Mouse (Mus musculus): ENCODE measurements around the gene Brdt.
A peak's percentile ranks its signal among the peaks of the same experiment; 100 is the strongest.

The Brdt gene

GRCm38 (mm10) chr5:107330916-107331421 is at the start of gene Brdt:
Gene Brdt (plus strand): TSS chr5:107331159.
- DNase-seq, result no peak

DNA sequence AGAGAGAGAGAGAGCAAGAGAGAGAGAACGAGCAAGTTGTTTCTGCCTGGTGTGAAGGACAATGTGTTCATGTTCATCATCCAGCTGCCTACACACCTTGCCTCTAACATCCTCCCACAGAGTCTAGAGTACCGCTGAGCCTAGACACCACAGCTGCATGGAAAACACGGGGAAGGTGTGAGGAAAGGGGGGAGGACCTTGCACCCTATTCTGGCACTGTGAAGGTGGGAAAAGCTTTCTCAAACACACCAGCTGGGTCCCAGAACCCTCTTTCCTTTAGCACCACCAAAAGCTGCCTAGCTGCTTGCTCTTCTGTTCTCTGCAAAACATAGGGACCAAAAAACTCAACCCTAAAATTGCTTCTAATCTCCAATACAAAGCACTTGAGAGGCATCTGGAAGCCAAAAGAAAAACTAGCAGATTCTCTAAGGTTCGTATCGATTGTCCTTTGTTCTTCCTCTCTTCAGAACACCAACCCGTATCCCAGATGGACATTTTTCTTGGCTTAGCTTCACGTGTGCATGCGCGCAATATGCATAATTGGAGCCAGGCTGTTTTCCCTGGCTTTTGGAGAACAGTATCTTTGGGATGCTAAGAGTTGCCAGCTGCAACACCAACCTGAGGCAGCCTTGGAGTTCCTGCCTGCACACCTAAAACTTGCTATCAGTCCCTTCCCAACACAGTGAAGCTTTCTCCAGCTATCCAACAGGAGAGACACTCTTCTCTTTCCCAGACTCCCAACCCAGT is 48.2 kb upstream of the Brdt start:
- DNase-seq, result peak; percentile 57

DNA sequence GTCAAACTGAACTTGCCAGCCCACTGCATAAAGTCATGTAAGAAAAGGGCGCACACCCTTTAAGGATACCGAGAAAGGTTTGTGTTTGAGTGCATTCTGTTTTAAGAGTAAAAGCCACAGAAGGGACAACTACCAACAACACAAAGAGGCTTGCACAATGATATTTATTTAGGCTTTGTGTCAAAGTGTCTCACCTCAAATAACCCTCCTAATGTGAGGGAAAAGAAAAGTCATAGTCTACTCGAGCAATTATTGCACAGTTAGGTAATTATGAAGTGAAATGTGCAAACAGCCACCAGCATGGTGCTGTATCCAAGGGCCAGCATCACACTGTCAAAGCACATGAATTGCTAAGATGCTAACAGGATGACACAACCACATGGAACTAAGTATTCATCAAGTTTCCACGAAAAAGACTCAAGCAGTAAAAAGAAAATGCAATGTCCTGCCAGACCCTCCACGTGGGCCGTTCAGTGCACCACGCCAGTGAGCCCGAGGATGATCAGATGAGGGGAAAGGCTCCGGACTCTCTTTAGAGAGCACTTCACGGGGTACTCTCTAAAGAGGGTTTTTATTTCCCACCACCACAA is 46.9 kb upstream of the Brdt start:
- DNase-seq, result peak; percentile 21

- DNase-seq, result peak; percentile 21
Observed at GRCm38 (mm10) chr5:107285563-107285962, 45.4 kb upstream of the Brdt start.

- peak; percentile 76 for DNase-seq
Observed at GRCm38 (mm10) chr5:107287254-107287907, 43.6 kb upstream of the Brdt start.

DNA sequence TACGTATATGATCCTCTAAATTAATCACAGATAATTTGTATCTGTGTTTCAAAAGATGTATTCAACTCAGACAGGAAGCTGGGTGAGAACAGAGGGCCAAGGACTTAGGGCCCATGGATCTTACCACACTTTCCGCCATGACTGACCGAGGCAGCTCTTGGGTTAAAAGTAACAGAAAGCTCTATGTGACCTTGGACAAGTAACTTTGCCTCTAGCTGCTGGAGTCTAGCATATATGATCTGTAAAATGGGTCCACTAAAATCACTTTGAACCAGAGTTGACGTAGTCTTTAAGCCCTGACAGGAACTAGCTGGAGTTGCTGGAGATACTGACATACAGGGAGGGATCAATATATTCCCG is 43.1 kb upstream of the Brdt start:
- DNase-seq, result peak; percentile 36

DNA sequence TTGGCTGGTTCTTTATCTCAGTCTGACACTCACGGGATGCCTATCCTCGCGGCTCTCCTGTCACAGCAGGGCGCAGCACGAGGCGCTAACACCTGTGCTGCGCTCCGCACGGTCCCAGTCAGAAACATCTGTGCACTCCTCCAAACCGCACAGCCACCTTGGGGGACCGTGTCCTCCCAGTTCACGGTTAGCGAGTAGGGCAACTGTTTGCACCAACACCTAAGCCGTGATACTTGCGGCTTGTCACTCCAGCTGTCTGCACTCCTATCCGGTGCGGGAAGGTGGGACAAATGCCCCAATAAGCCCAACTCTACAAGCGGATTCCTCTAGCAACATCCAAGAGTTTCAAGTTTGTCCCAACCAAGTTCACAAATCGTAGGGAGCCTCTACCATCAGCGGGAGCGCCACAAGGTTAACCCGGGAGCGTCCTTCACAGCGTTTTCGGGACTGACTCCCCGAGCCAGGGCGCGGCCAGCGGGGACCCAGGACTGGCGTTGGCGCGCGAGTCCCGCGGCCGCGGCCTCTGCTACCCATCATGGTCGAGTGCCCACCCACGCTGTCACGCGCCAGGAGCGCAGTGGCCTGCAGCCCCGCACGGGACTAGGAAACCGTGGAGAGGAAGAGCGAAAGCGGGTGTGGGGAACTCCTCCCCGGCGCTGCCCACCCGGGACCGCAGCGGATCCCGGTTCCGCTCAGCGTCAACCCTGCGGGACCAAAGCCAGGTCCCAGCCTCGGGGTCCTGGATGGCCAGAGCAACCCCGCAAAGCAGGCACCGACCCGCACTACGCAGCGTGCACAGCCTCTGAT is 42.3 kb upstream of the Brdt start:
- DNase-seq, result no peak

DNA sequence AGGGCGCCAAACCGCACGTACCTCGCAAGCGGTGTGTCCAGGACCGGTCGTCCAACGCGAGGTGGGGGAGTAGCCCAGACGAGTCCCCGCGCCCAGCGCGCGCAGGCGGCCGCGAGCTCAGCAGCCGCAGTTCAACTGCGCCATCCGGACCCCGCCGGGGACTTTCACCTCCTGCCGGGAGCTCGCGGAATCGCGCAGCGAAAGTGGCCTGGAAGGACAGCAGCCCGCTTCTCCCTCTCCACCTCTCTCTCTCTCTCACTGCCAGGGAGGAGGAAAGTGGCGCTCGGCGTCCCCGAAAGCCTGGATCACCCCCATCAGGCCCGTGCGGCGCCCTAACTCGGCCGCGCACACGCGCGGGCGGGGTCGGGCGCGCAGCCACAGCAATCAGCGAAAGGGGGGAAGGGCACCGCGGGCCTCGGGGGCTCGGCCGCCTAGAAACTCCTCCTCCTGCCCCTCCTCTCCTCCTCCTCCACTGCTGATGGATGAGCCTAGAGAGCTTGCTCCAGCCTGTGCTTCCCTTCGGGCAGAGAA is 41.7 kb upstream of the Brdt start, which contains the start of gene Tgfbr3:
TSS of gene Tgfbr3 (minus strand) at position 396 of the 531 bp plus-strand sequence.
- peak; percentile 85 for DNase-seq

DNA sequence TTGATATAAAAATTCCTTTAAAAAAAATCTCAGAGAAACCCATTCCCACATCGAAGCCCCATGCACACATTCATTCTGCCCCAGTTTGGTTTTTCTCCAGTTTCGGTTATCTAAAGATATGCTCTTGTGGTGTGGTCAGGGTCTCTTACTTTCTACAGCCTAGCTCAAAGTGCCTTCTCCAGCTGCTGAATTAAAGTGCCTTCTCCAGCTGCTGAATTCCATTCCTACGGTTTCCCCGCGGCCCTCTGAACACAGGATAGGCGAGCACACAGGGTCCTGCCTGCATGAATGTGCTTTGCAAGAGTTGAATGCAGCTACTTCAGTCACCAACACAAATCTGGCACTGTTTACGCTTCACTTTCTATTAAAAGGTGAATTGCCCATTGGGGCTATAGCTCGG is 41.0 kb upstream of the Brdt start:
- DNase-seq, result no peak

GRCm38 (mm10) chr5:107294041-107294440 is 36.9 kb upstream of the Brdt start:
- DNase-seq, result no peak

DNA sequence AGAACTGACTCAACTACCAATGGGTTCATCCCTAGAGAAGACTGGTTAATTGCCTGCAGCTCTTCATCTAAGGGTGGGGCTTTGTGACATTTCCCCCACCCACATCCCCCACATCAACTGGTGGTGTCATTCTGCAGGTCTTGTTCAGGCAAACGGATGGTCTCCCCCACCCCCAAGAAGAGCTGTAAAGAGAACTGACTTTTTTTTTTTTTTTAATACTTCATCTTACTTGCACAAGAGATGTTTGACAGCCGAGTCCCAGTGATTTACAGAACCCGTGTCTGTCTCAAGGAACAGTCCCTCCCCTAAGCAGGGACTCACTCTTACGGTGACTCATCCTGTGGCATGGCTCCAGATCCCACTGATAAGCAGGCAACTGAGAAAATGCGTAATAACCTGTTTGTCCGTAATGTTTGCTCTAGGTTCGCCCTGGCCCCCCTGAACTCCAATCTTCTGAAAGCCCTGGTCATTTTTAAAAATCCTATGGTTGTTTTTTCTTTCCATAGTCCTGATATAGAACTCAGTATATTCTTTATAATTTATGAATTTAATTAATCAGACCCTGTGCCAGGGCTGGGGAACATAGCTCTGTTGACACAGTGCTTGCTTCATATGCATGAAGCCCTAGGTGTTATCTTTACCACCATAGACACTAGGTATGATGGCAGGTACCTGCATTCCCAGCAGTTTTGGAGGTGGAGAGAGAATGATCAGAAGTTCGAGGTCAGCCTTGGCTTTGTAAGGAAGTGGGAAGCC is 35.7 kb upstream of the Brdt start:
- DNase-seq, result peak; percentile 39

DNA sequence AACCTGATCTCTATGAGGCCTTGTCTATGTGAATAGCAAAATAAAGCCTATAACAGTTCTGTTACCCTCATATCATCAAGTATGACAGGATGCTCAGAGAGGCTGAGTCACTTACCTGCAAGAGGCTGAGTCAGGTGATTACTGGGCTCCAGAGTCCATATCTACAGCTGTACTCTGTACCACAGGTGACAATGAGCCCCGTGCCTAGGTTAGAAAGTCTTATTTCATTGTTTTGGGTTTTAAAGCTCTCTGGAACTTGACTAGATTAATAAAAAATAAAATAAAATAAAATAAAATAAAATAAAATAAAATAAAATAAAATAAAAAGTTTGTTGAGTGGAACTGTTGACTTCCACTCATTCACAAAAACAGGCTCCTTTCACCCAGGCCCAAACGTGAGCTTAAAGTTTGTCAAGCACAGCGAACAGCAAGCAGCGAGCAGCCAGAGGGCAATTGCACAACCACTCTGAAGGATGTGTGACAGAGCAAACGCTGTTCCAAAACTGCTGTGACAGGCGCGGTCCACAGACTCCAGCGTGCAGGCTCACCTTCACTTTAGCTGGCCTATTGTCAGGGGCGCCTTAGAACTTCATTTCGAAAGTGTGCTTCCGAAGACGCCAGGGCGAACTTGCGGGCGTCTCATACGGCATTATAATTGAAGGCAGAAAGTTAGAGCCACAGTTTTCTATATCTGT is 35.0 kb upstream of the Brdt start:
- no peak for DNase-seq

DNA sequence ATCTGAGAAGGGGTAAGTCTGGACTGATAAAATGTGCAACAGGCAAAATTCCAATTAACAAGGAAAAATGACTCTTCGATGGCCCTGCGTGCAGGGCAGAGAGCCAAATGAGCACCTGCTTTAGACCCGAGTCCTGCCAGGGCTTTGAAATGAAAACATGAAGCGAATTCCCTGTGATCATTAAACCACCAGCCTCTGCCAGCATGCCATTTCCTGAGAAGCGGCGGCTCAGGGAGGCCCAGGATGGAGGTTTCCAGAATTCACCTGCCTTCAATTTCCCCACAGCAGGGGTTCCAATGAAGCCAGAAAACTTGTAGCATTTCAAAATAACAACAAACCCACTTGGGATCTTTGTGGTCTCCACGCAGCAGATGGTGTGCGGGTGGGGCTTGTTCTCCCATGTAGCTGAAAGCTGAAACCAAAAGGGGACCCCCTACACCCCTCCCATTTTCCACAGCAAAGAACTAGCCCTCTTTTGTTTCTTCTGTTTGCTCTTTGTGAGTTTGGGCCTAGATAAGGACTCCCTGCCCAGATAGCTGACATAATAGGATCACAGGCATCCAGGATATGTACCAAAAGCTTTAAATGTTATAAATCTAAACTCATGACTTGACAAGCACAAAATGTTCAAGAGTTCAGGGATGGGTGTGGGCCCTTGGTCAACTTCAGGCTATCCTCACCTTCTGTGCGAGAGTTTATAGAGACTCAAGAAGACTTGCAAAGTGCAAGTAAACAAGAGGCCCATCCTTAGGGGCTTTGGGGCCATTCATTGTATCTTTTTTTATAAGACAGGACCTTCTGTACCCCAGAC is 34.2 kb upstream of the Brdt start:
- peak; percentile 83 for DNase-seq

- DNase-seq, result no peak
Observed at GRCm38 (mm10) chr5:107298854-107299253, 32.1 kb upstream of the Brdt start.

DNA sequence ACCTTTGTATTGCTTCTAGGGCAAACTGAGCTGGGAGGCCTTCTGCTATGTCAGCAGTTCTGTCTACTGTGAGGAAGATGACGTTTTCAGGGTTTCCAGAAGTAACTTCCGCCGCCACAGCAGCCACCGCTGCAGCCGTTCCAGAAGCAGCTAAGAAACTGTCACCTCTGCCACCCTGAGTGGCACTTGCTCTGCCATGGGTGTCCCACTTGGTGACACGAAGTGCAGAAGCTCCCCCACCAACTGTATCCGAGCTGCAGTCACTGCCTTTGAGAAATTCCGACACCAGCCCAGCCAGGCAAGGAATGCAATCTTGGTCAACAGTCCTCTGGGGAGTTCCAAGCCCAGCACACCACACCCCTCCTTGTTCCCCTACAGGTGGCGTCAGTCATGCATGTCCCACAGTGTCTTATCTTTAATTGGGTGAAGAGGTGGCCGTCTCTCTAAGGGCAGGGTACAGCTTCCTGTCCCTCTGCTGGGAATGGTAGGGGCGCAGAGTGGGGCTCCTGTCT is 27.6 kb upstream of the Brdt start:
- DNase-seq, result no peak

DNA sequence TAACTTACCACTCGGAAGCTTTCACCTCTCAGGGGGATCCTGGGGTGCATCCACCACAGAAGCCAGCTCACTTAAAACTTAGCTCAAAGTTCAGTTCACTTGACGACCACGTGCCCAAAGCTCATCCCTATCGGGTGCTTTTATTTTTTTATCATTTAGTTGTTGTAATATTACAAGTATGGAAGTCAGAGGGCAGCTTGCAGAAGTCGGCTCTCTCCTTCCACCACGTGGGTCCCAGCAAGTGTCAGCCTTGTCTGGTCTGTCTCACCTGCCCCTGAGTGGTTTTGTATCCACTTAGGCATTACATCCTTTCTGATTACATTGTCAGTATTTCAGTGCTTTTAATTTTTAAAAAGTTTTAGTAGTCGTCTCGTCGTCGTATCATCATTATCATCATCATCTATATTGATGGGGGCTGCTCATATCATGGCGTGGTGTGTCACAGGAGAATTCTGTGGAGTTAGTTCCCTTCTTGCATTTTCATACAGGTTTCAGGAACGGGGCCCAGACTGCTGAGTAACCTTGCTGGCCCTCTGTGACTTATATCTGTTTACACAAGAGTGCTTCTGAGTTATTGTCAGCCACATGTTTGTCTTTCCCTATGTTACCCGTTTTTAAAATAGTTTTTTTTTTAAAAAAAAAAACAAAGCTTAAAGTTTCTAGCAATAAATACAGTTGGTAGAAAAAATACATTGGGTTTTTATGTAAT is 26.7 kb upstream of the Brdt start:
- no peak for DNase-seq

DNA sequence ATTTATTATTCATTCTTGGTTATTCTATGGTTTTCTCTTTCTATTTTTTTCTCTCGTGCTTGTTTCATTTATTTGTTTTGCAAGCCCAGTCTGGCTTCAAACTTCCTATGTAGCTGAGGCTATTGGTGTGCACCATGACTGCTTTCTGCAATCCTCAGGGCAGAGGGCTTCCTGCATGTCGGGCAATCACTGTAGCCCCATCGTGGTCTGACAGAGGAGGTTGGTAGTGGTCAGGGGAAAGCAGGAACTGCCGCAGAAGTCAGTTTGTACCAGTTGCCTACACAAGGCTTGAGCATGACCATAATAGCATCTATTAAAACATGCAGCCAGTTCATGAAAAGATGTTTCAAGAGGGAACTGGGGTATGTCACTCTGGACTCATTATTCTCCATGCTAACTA is 23.5 kb upstream of the Brdt start:
- no peak for DNase-seq

DNA sequence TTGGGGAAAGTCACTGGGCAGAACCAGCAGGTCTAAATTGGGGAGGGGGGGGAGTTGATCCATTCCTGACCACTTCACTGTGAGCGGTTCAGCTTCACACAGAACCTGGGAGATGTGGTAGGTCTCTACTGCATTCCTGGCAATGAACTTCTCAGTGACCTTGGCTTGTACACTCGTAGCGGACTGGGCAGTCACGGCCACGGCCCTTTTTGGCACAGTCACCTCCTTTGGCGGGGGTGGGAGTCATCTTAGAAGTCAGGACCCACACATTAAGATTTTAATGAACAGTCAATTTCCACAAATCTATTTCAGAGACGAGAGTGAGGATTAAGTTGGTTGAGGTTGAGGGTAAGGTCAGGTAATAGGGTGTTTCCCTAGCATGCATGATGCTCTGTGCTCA is 13.8 kb upstream of the Brdt start:
- no peak for DNase-seq

DNA sequence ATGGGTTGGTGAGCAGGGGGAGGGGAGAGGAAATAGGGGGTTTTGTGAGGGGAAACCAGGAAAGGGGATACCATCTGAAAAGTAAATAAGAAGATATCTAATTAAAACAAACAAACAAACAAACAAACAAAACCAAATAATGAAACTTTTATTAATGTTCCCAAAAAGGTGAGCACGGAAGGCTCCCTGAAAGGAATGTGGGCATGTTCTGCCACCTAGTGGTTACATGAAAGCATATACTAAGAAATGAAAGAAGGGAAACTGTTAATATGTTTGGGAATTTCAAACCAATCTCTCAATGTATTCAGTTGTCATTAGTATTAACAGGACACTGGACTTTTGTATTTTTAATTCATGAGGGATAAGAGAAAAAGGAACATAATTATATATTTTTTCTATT is 10.3 kb upstream of the Brdt start:
- peak; percentile 50 for DNase-seq

DNA sequence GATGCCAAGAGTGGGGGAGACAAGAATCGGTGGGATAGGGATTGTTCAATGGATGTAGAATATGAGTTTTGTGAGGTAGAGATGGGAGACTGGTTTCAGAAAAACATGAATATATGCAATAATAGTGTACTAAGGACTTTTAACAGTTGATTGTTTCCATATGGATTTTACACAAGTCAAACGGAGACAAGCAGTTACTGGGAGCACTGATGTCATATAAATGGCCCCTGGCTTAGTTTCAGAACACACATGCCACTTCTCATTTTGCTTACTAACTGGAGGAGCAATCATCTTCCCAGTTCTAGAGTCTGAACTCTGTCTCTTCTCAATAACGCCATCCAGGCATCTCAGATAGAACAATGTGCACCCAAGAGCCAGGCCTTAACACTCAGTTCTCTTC is 9.4 kb downstream of the Brdt start:
- no peak for DNase-seq
